Mouse (Mus musculus) gastrocnemius, postnatal 10 days (tissue): ENCODE data around the gene Ifi27l2a. TPM values are rescaled to one million over a fixed set of nuclear protein-coding genes. Genes with fewer than 3 reads are reported as not detected.
"Not testable (repeated sequence)": the region's sequence is repeated elsewhere in the genome, so short reads cannot be mapped to it uniquely, and the experiment has no call there.

ENCODE experiments used
- DNase-seq: peaks from one replicate; pipeline ENCODE4 v3.0.0; 2021; ENCODE audit warnings: mixed read lengths
- long read RNA-seq, 2 experiments: library from polyadenylated mRNA; stranded (forward); transcript quantifications; one replicate each; pipeline ENCODE4 v2.0.0; 2021
- total RNA-seq, 2 experiments: library from RNA; stranded (reverse); gene quantifications; 2 replicates each; pipeline ENCODE4 v1.2.3; 2021

Gene Ifi27l2a
- 1 to 10 TPM; 7.7 to 7.8 TPM for total RNA-seq
- long read RNA-seq, experiment 1, partial matches to known transcripts, result 0 of 3 reads
- long read RNA-seq, experiment 1, other reads (novel, unspliced or antisense), result 0 of 3 reads
- long read RNA-seq, experiment 2, transcript Ifi27l2a-201 (4 exons, 463 nt), result major isoform, 7 of 7 reads
- long read RNA-seq, experiment 2, partial matches to known transcripts, result 0 of 7 reads
- long read RNA-seq, experiment 2, other reads (novel, unspliced or antisense), result 0 of 7 reads

DNA sequence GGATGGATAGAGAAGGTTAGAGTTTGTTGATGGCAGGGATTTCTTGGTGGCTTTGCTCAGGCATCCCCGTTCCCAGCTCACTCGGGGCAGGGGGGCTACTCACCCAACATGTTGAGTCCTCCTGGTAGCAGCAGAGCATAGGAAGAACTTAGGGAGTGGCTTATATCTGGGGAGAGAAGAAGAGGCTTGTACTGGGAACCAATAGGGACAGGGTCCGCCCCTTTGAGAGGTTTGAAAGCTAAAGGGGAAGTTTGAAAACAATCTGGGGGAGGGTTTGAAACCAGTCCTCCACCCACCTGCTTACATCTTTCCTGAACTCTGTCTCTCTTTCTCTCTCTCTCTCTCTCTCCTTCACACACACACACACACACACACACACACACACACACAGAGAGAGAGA lies at the start of gene Ifi27l2a:
Ifi27l2a (minus strand) TSS at position 157 of the 400 bp plus-strand sequence.
- no peak for DNase-seq

DNA sequence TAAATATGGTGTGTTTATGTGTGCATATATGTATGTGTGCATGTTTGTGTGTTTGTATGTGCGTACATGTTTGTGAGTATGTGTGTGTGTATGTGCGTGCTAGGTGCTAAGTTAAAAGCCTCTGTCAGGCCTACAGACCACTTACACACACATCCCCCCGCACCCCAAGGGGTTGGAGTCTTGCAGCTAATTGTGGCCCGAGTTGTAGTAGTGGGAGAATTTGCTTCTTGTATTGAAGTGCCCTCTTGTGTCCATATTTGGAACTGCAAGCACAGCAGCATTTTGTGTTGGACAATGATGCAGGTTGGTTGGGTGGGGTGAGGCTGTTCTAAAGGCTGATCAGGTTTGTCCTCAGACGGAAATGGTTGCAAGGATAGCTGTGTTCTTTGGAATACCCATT lies 49.3 kb upstream of the Ifi27l2a start:
- DNase-seq, result peak; percentile 72

DNA sequence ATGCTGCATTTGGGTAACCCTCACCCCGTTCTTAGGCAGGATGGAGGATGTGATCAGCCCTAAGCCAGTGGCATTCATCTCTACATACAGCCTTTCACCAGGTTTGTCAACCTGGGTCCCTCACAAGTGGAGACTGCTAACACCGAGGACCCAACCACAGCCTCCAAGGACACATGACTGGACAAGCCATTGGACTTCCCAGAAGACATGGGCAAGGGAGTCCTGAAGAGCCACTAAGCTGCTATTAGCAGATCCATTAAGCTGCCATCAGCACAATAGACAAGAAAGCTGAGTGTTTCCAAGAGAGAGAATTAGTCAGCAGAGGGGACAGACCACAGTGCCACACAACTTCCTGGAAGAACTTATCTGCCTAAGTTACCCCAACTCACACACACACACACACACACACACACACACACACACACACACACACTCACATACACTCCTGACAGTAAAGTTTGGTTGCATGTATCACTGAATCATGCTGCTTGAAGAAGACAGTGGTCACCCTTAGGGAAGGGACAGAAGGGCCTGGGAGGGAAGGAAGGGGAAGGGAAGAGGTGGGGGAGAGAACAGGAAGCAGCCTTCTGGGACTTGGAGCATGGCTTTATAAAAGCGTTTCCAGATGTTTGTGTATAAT lies 47.7 kb upstream of the Ifi27l2a start:
- no peak for DNase-seq

DNA sequence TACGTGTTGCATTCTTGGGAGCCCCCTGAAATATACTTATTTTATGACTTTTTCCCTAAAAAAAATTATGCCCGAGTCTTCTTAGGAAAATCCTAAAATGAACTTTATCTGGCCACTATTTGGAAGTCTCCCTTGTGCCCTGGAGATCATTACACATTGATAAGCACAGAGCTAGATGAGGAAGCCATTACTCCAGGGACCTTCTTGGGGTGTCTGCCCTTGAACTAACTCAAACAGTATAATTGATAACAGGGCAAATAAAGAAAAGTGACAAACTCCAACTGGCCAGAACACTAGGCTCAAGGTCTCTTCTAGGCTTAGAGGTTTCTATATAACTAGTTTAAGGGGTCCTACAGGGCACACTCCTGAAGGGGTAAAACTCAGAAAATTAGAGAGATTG lies 44.3 kb upstream of the Ifi27l2a start:
- DNase-seq, result no peak

DNA sequence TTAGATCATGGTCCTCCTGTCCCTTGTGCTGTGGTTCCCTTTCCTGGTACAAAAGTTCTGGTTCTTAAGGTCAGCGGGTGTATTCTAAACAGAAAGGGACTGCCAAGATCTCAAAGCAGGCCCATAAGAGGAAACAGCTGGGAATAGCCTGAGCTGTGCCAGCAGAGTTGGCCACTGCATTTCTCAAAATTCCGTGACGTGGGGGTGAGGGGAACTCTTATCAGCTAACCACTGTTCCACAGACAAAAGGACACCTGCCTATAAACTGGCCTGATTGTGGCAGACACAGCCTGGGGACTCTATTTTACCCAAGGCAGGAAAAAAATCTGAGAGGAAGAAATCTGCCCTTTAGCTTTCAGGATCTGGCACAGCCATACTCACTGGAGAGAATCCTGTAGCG lies 43.8 kb upstream of the Ifi27l2a start:
- DNase-seq, result peak; percentile 23

DNA sequence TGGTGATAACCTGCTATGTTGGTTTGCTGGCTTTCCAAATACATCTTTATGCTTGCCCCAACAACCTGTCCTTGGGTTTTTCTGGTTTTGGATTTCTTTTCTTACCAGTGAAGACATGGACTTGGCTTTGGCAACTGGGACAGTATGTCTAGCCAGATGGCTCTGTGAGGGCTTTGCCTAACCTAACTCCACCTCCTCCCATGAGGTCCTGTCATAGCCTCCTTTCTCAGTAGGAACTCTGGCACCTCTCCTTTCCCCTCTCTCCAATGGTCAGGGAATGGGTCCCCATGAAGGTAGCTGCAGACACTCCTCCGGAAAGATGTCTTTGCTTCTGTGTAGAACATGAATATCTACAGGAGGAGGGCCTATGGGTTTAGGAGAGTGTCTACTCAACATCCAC lies 43.2 kb upstream of the Ifi27l2a start:
- no peak for DNase-seq

GRCm38 (mm10) chr12:103484200-103484972 lies 40.9 kb upstream of the Ifi27l2a start:
- DNase-seq, result not testable (repeated sequence)

DNA sequence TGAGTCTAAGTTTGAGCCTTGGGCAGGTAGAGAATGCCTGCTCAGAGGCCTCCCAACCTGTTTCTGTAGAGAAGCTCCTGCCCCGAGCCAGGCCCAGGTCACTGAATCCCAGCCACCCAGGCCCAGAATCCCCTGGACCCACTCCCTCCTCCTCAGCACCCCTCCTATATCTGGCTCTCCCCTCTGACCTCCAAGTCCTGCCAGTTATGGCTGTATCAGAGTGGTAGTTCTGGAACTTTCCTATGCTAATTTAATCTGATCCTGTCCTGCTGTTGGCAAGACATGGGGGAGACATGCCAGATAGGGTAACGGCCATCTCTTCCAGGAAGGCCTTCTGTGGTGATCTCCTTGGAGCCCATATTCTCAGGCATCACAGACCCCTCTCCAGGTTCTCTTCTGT lies 39.3 kb upstream of the Ifi27l2a start:
- DNase-seq, result no peak

GRCm38 (mm10) chr12:103481671-103482070 lies 38.2 kb upstream of the Ifi27l2a start:
- DNase-seq, result no peak

GRCm38 (mm10) chr12:103477461-103478015 lies 34.1 kb upstream of the Ifi27l2a start:
- no peak for DNase-seq

- no peak for DNase-seq
Observed at GRCm38 (mm10) chr12:103476779-103477389, 33.4 kb upstream of the Ifi27l2a start.

DNA sequence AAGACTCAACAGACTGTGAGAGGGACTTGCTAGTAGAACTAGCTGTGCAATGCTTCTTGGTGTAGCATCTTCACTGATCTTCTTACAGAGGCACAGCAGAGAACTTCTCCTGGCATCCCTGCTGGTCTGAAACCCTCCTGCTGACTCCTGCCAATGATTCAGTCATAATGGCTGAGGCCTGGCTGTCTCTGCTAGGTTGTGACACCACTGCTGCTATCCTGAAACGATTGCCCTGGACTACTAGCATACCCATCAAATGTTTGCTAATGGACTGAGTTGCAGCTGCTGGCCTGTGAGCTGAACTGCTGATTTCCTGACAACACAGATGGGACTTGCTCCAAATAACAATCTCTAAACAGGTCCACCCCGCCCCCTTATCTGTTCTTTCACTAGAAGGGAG lies 31.0 kb upstream of the Ifi27l2a start:
- no peak for DNase-seq

- no peak for DNase-seq
Observed at GRCm38 (mm10) chr12:103457140-103457539, 13.7 kb upstream of the Ifi27l2a start, which contains the start of gene Ifi27l2b. Ifi27l2b (minus strand) TSS chr12:103457223.

- DNase-seq, result not testable (repeated sequence)
Observed at GRCm38 (mm10) chr12:103456727-103457126, 13.2 kb upstream of the Ifi27l2a start.

DNA sequence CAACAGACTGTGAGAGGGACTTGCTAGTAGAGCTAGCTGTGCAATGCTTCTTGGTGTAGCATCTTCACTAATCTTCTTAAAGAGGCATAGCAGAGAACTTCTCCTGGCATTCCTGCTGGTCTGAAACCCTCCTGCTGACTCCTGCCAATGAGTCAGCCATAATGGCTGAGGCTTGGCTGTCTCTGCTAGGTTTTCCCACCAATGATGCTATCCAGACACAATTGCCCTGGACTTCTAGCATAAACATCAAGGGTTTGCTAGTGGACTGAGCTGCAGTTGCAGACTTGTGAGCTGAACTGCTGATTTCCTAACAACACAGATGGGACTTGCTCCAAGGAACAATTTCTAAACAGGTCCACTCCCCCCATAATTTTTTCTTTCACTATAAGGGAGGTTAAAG lies 9.9 kb upstream of the Ifi27l2a start:
- DNase-seq, result no peak

DNA sequence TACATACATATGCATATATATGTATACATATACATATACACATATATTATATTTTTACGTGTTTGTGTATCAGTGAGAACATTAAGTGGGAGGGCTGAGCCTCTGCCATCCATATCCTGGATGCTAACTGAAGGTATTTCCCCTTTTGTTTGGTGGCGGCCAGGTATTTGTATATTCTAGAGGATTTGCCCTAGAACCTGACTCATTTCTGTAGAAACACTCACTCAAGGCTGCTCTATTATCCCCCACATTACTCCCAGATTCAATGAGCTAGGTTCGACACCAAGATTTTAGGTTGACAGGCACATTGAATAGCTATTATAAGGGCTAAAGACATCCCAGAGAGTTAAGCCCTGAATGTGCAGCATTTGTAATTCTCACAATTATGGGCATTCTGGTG lies 1.6 kb upstream of the Ifi27l2a start:
- DNase-seq, result no peak

DNA sequence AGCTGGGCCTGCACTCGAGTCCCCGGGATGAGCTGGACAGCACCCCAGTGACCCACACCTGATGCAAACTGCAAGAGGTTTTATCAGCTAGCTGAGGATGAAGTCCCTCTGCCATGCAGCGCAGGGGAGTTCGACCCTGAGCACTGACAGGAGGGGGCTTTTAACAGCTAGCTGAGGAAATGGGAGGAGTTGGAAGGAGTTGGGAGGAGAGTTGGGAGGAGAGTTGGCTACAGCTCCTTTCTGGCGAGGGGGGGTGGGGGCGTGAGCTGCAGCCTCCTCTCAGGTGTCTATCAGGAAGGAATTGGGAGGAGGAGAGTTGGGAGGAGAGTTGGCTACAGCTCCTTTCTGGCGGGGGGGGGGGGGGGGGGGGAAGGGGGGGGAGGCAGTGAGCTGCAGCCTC lies 781 bp upstream of the Ifi27l2a start:
- not testable (repeated sequence) for DNase-seq

DNA sequence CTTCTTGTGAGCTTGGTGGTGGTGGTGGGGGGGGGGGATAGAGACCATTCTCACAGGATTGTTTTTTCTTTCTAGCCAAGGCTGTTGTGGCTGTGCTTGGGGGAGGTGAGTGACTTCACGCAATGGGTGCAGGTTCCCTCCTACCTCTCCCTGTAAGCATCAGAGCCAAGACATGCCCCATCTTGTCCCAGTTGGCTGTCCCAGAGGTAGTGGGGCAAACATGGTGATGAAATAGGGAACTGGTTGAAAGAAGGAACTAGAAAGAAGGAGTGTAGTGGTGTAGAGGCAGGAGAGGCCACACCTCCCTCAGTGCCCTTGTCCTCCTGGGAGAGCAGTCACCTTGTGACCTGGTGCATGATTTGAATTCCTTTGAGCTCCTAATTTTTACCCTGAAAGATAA lies 5.9 kb downstream of the Ifi27l2a start:
- no peak for DNase-seq

GRCm38 (mm10) chr12:103434861-103435260 lies 8.6 kb downstream of the Ifi27l2a start:
- DNase-seq, result no peak

DNA sequence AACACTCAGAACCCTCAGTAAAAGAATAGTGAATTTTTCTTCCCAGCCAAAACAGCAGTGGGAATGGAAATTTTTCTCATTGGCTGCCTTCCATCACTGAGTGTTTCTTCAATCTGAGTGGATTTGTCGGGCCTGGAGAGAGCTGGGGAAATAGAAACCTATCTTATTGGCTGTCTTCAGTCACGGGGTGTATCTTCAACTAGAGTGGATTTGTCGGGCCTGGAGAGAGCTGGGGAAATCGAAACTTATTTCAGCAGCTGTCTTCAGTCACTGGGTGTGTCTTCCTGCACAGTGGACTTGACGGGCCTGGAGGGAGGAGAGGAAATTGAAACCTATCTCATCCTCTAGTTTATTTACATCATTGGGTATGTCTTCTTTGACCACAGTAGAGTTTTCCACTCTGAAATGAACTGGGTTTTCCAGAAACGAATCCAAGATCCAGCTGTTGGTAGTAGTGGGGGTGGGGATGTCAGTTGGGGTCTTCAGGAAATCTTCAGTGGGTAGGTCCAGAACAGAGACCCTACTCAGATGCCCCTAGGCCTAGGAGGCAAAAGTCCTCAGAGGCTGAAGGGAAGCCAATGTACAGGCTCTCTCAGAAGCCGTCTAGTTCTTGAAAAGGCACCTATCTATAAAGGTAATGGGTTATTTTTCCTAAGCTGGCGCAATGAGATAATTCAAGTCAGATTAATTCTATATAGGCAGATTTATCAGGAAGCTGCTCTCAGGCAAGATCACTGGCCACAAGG lies 9.3 kb downstream of the Ifi27l2a start, which contains the start of gene Ifi27:
Ifi27 (plus strand) TSS at position 226 of the 746 bp plus-strand sequence.
- peak; percentile 33 for DNase-seq

DNA sequence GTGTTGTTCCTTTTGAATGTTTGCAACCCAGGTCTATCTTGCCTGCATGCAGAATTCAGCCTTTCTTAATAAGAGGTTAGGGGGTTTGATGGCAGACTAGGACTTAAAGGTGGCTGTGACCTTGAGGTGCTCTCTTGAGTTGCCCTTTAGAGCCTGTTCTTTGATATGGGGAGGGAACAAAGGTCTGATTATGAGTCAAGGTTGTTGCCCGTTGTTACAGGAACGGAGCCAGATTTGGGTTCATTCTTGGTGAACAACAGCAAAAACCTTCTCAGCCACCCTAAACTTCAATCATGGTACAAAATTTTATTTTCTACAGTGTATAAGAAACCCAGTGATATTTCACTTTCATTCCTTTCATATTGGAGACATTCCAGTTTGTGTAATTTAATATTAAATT lies 10.1 kb downstream of the Ifi27l2a start:
- no peak for DNase-seq

GRCm38 (mm10) chr12:103426710-103427109 lies 16.8 kb downstream of the Ifi27l2a start:
- DNase-seq, result no peak
